Mouse (Mus musculus) MEL (cell line): Measurements from ENCODE around the gene Prkag3. TPM values are rescaled to one million over a fixed set of nuclear protein-coding genes. Genes with fewer than 3 reads are reported as not detected.

Source experiments
- DNase-seq: peaks from one replicate; pipeline ENCODE4 v3.0.0; 2011; ENCODE audit warnings: low read depth, low spot score
- H3K27ac ChIP-seq: 2 replicates; pipeline ENCODE4 v1.5.1; 2012; ENCODE audit warnings: low read depth, mild to moderate bottlenecking, control low read depth, low read length, moderate library complexity; ENCODE audit not compliant: control insufficient read depth
- H3K27me3 ChIP-seq, 2 experiments: fragments of 150-350 bp in 1 of 2; sonication (generic) in 1 of 2; 2 replicates each; pipeline ENCODE4 v1.6.1; 2012; ENCODE audit warnings: low read length in 2 of 2, mild to moderate bottlenecking in 2 of 2, improper control_type of control experiment in 1 of 2, moderate library complexity in 1 of 2; ENCODE audit not compliant: insufficient read depth in 2 of 2, control insufficient read depth in 1 of 2
- H3K36me3 ChIP-seq, 2 experiments: 2 replicates each; pipeline ENCODE4 v1.6.1; 2012 to 2014; ENCODE audit warnings: low read length in 2 of 2, improper control_type of control experiment in 1 of 2, inconsistent platforms in 1 of 2, mild to moderate bottlenecking in 1 of 2; ENCODE audit not compliant: insufficient read depth in 2 of 2, control insufficient read depth in 1 of 2
- H3K4me1 ChIP-seq, 2 experiments: fragments of 150-350 bp in 1 of 2; sonication (generic) in 1 of 2; 2 replicates each; pipeline ENCODE4 v1.6.1; 2012; ENCODE audit warnings: low read length in 2 of 2, improper control_type of control experiment in 1 of 2, mild to moderate bottlenecking in 1 of 2; ENCODE audit not compliant: insufficient read depth in 2 of 2, control insufficient read depth in 1 of 2
- H3K4me3 ChIP-seq, 2 experiments: fragments of 150-350 bp in 1 of 2; sonication (generic) in 1 of 2; 2 replicates each; pipeline ENCODE4 v1.5.1; 2012; ENCODE audit warnings: low read depth in 2 of 2, low read length in 2 of 2, mild to moderate bottlenecking in 2 of 2, moderate library complexity in 2 of 2, control low read depth in 1 of 2, improper control_type of control experiment in 1 of 2; ENCODE audit not compliant: control insufficient read depth in 1 of 2, insufficient read depth in 1 of 2
- H3K79me2 ChIP-seq: 2 replicates; pipeline ENCODE4 v1.6.1; 2012; ENCODE audit warnings: mild to moderate bottlenecking, low read length, moderate library complexity; ENCODE audit not compliant: control insufficient read depth, poor library complexity, insufficient read depth
- H3K9ac ChIP-seq: 2 replicates; pipeline ENCODE4 v1.6.1; 2012; ENCODE audit warnings: low read depth, mild to moderate bottlenecking, control low read depth, low read length, moderate library complexity; ENCODE audit not compliant: control insufficient read depth, poor library complexity, severe bottlenecking
- H3K9me3 ChIP-seq: fragments of 150-350 bp; sonication (generic); replicated peaks from 2 replicates; pipeline ENCODE4 v1.6.1; 2012; ENCODE audit warnings: mild to moderate bottlenecking, low read length, improper control_type of control experiment, moderate library complexity; ENCODE audit not compliant: insufficient read depth
- BHLHE40 ChIP-seq: IDR thresholded peaks from 2 replicates; pipeline ENCODE4 v1.6.1; 2012; ENCODE audit warnings: low read depth, mild to moderate bottlenecking, inconsistent platforms, low read length, improper control_type of control experiment, borderline replicate concordance
- EP300 ChIP-seq, 2 experiments: IDR thresholded peaks; 2 replicates each; pipeline ENCODE4 v1.6.1; 2011; ENCODE audit warnings: improper control_type of control experiment in 2 of 2, low read length in 2 of 2, low read depth in 1 of 2, mild to moderate bottlenecking in 1 of 2
- GATA1 ChIP-seq: IDR thresholded peaks from 2 replicates; pipeline ENCODE4 v1.6.1; 2011; ENCODE audit warnings: low read depth, low read length, improper control_type of control experiment
- MAFK ChIP-seq: IDR thresholded peaks from 2 replicates; pipeline ENCODE4 v1.6.1; 2011; ENCODE audit warnings: low read depth, mild to moderate bottlenecking, low read length, improper control_type of control experiment, borderline replicate concordance
- MAX ChIP-seq: IDR thresholded peaks from 2 replicates; pipeline ENCODE4 v1.6.1; 2011; ENCODE audit warnings: low read length, improper control_type of control experiment
- MXI1 ChIP-seq: IDR thresholded peaks from 2 replicates; pipeline ENCODE4 v1.6.1; 2011; ENCODE audit warnings: mild to moderate bottlenecking, low read depth, low read length, improper control_type of control experiment
- MYB ChIP-seq: IDR thresholded peaks from 2 replicates; pipeline ENCODE4 v1.6.1; 2011; ENCODE audit warnings: mild to moderate bottlenecking, low read depth, low read length, improper control_type of control experiment
- MYC ChIP-seq: IDR thresholded peaks from 2 replicates; pipeline ENCODE4 v1.6.1; 2011; ENCODE audit warnings: low read depth, mild to moderate bottlenecking, low read length, improper control_type of control experiment, moderate library complexity
- NELFE ChIP-seq: IDR thresholded peaks from 2 replicates; pipeline ENCODE4 v1.6.1; 2011; ENCODE audit warnings: low read depth, low read length, improper control_type of control experiment
- POLR2AphosphoS2 ChIP-seq: IDR thresholded peaks from 2 replicates; pipeline ENCODE4 v1.6.1; 2011; ENCODE audit warnings: low read length, improper control_type of control experiment
- POLR2AphosphoS5 ChIP-seq: IDR thresholded peaks from 2 replicates; pipeline ENCODE4 v1.6.1; 2012; ENCODE audit warnings: low read depth, borderline replicate concordance, mild to moderate bottlenecking, inconsistent platforms, low read length, moderate library complexity, mixed read lengths
- SIN3A ChIP-seq: IDR thresholded peaks from 2 replicates; pipeline ENCODE4 v1.6.1; 2012; ENCODE audit warnings: low read length, improper control_type of control experiment, inconsistent platforms
- SMC3 ChIP-seq: IDR thresholded peaks from 2 replicates; pipeline ENCODE4 v1.6.1; 2011; ENCODE audit warnings: low read depth, low read length, improper control_type of control experiment
- TAL1 ChIP-seq: IDR thresholded peaks from 2 replicates; pipeline ENCODE4 v1.6.1; 2012; ENCODE audit warnings: mild to moderate bottlenecking, inconsistent platforms, low read length, moderate library complexity, mixed read lengths
- TBP ChIP-seq: IDR thresholded peaks from 2 replicates; pipeline ENCODE4 v1.8.0; 2011; ENCODE audit warnings: low read depth, low read length, improper control_type of control experiment
- TCF12 ChIP-seq: IDR thresholded peaks from 2 replicates; pipeline ENCODE4 v1.6.1; 2014; ENCODE audit warnings: low read depth, mild to moderate bottlenecking, inconsistent platforms, low read length, improper control_type of control experiment, moderate library complexity
- USF2 ChIP-seq, 2 experiments: IDR thresholded peaks; 2 replicates each; pipeline ENCODE4 v1.6.1; 2011 to 2012; ENCODE audit warnings: improper control_type of control experiment in 2 of 2, low read length in 2 of 2, borderline replicate concordance in 1 of 2, inconsistent platforms in 1 of 2, low read depth in 1 of 2, mild to moderate bottlenecking in 1 of 2; ENCODE audit not compliant: insufficient read depth in 1 of 2
- ZMIZ1 ChIP-seq: IDR thresholded peaks from 2 replicates; pipeline ENCODE4 v1.6.1; 2012; ENCODE audit warnings: low read depth, mild to moderate bottlenecking, inconsistent platforms, low read length, improper control_type of control experiment, moderate library complexity
- polyA plus RNA-seq, 2 experiments: library from polyadenylated mRNA; stranded (reverse) in 1 of 2; unstranded in 1 of 2; fragments of >175 nt in 1 of 2; fragments of >200 nt in 1 of 2; gene quantifications; 2 replicates each; pipeline versions ENCODE4 v1.2.1 to v1.2.4; 2012; ENCODE audit warnings: low replicate concordance in 2 of 2, low read depth in 1 of 2; ENCODE audit not compliant: insufficient read length in 2 of 2, insufficient read depth in 1 of 2, missing spikeins in 1 of 2
- total RNA-seq: library from RNA; depleted of rRNA; stranded (reverse); fragments of 300-350 nt; gene quantifications from 2 replicates; pipeline ENCODE4 v1.2.3, GENCODE M21; 2012

Prkag3 gene
- total and polyA plus RNA-seq, 3 experiments = 0.03 TPM; not detected in 2

GRCm38 (mm10) chr1:74715468-74715867 is 33.6 kb downstream of the Prkag3 start:
- Histone ChIP-seq H3K27ac (no peak overlapping the region), H3K9ac (no peak overlapping the region), H3K27me3 (peaks cover 0 to 2% of the 10 kb centered on the region in 2 experiments; a peak in 2 of 4 replicates), H3K4me3 (no peak overlapping the region), H3K79me2 (no peaks in the 10 kb centered on the region), H3K4me1 (peaks cover 0 to 16% of the 10 kb centered on the region in 2 experiments; a peak in 2 of 4 replicates), H3K9me3 (no peaks in the 10 kb centered on the region), H3K36me3 (0 out of 4 replicates have a peak, but pooled peaks cover 0 to 3% of the 10 kb centered on the region in 2 experiments)
- DNase-seq = no peak
- TF ChIP-seq MAX = no peak
- no peak for TF ChIP-seq EP300 (IDR thresholded peaks at IDR 0.05; ENCODE audit: low read depth in 1 of 2, low read length in 2 of 2)
- no peak for TF ChIP-seq POLR2AphosphoS2
- no peak for TF ChIP-seq USF2 (IDR thresholded peaks at IDR 0.05; ENCODE audit: borderline replicate concordance in 1 of 2, insufficient read depth in 1 of 2, low read depth in 1 of 2, low read length in 2 of 2)
- TF ChIP-seq SMC3 = no peak
- TF ChIP-seq NELFE = no peak
- no peak for TF ChIP-seq ZMIZ1
- TF ChIP-seq TAL1 = no peak
- TF ChIP-seq MYB = no peak
- no peak for TF ChIP-seq BHLHE40
- no peak for TF ChIP-seq POLR2AphosphoS5
- no peak for TF ChIP-seq MAFK
- no peak for TF ChIP-seq MYC
- TF ChIP-seq SIN3A = no peak

DNA sequence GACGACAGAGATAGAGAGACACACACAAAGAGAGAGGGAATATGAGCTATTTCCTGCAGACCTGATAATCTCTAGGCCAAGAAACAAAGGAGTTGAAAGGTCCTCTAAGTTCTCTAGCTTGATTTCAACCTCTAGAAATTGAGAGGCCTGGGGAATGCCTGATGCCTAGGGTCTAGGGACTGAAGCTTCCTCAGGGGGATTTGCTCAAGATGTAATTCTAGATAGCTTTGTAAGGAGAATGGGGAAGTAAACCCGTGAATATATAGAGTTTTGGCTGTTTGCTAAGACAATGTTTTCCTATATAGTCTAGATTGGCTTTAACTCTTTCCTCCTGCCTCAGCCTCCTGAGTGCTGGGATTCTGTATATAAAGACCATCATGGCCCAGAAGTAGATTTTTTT is 34.1 kb downstream of the Prkag3 start:
- Histone ChIP-seq H3K79me2 (no peaks in the 10 kb centered on the region), H3K9me3 (no peaks in the 10 kb centered on the region), H3K9ac (no peak overlapping the region), H3K36me3 (0 out of 4 replicates have a peak, but pooled peaks cover 0 to 3% of the 10 kb centered on the region in 2 experiments), H3K27me3 (peaks cover 0 to under 1% of the 10 kb centered on the region in 2 experiments; a peak in 1 of 4 replicates), H3K4me3 (no peak overlapping the region), H3K27ac (no peak overlapping the region), H3K4me1 (peaks cover 0 to 16% of the 10 kb centered on the region in 2 experiments; a peak in 2 of 4 replicates)
- TF ChIP-seq GATA1 (peak; percentile 55; the same call in 1 of the 2 replicates), TAL1 (no peak), TBP (no peak), TCF12 (0 out of 2 replicates have a peak, but pooled peaks have one; percentile 19), MXI1 (no peak)
- peak; percentile 61 for DNase-seq
